ENCODE assay signal across 9 mouse cellular contexts in the genomic region with DNA sequence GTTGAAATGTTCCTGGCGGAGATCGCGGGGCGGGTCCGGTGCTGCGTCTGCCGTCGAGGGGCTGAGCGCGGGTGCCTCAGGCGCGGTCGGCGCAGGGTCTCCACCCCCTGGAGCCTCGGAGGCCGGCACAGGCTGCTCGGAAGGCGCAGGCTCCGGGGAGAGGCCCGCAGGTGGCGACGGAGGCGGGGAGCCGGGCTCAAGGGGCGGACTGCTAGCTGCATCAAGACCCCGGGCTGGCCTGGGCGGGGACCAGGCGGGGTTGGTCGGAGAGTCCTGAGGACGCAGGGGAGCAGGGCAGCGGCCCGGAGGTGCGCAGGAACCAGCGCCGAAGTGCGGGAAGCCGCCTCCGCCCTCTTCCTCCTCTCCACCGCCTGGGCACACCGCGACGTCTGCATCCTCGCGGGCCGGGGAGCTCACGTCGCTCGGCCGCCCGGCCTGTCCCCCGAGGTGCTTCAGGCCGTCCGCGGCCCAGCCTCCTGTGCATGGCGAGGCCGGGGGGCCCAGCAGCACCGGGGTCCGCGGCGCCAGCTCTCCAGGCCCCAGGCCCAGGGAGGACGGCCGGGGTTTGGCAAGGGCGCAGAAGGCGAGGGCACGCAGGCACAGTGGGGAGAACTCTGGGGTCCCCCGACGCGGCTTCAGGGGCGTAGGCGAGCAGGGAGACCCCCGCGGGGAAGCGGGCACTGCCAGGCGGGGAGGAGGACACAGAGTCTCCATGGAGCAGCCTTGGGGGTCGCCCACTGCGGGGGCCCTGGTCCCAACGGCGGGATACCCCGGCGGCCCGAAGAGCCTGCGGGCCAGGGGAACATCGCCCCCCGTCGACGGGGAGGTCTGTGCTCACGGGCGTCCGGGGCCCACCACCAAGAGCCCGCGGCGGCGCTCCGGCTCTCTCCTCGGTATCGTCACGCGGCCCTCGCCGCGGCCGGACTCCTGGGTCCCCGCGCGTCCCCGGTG. TPM values are rescaled to one million over a fixed set of nuclear protein-coding genes. Genes with fewer than 3 reads are reported as not detected.
A peak's percentile ranks its signal among the peaks of the same experiment; 100 is the strongest.
DNase-seq lines count a peak whose midpoint lies in the region; ATAC-seq and TF ChIP-seq lines count a peak whose summit lies in the region.
"Had no signal": no experiment of that assay in that cellular context is flagged by ENCODE, and none has a peak within 500 bp of the region (broad histone marks: within the 10 kb centered on the region; RNA-seq: fewer than 3 reads in every experiment).

No protein-coding gene starts in this region.

- peak; percentile 59 for DNase-seq in forebrain, embryonic 10.5 days (ENCODE audit: extremely low spot score, low spot score)
- no peak for DNase-seq in adipocyte (ENCODE audit: low spot score)

- peaks cover 11% of the 10 kb centered on the region for H3K4me1 ChIP-seq in erythroblast, embryonic 14.5 days (ENCODE audit: control insufficient read depth)
- peaks cover 70% of the 10 kb centered on the region for H3K4me1 ChIP-seq in E14TG2a.4 (replicated peaks; ENCODE audit: low read depth, low read length)
- H3K4me1 ChIP-seq in forebrain, embryonic 10.5 days, result peaks cover 63% of the 10 kb centered on the region
- peaks cover 24% of the 10 kb centered on the region for H3K4me1 ChIP-seq in hindbrain, embryonic 16.5 days (ENCODE audit: control insufficient read depth, insufficient read depth, low read depth, low read length)
- peaks cover 53% of the 10 kb centered on the region for H3K4me1 ChIP-seq in lung, embryonic 15.5 days
- peaks cover 24% of the 10 kb centered on the region for H3K4me1 ChIP-seq in stomach, embryonic 15.5 days

- peak overlapping the region; percentile 72 for H3K9ac ChIP-seq in hindbrain, embryonic 16.5 days (ENCODE audit: low read depth, low read length)
- peak overlapping the region; percentile 65 for H3K9ac ChIP-seq in lung, embryonic 15.5 days
- peak overlapping the region; percentile 29 for H3K9ac ChIP-seq in stomach, embryonic 15.5 days

- H3K4me2 ChIP-seq in hindbrain, embryonic 16.5 days (ENCODE audit: low read length), result peak overlapping the region; percentile 66
- H3K4me2 ChIP-seq in lung, embryonic 15.5 days, result peak overlapping the region; percentile 97
- peak overlapping the region; percentile 90 for H3K4me2 ChIP-seq in stomach, embryonic 15.5 days

- peak overlapping the region; percentile 90 for H3K27ac ChIP-seq in forebrain, embryonic 10.5 days
- no peak overlapping the region for H3K27ac ChIP-seq in hindbrain, embryonic 16.5 days (ENCODE audit: low read depth, low read length)
- H3K27ac ChIP-seq in lung, embryonic 15.5 days, result peak overlapping the region; percentile 25; the same call in 1 of the 2 replicates
- no peak overlapping the region for H3K27ac ChIP-seq in stomach, embryonic 15.5 days

- TF ChIP-seq CTCF in E14TG2a.4 (conservative IDR thresholded peaks at IDR 0.05; ENCODE audit: low read length), result no peak

- peak overlapping the region; percentile 44 for H3K4me3 ChIP-seq in erythroblast, embryonic 14.5 days (replicated peaks)
- peak overlapping the region; percentile 93 for H3K4me3 ChIP-seq in E14TG2a.4 (replicated peaks; ENCODE audit: low read length)
- H3K4me3 ChIP-seq in forebrain, embryonic 10.5 days, result peak overlapping the region; percentile 70
- peak overlapping the region; percentile 60 for H3K4me3 ChIP-seq in hindbrain, embryonic 16.5 days (ENCODE audit: low read length)
- peak overlapping the region; percentile 72 for H3K4me3 ChIP-seq in lung, embryonic 15.5 days
- H3K4me3 ChIP-seq in stomach, embryonic 15.5 days (replicated peaks), result peak overlapping the region; percentile 66

- no peak for ATAC-seq in erythroblast, adult 5-6 weeks (replicated peaks; ENCODE audit: low FRiP score, poor library complexity, severe bottlenecking)
- ATAC-seq in hindbrain, embryonic 16.5 days, result no peak; the same call in none of the 2 replicates
- ATAC-seq in lung, embryonic 15.5 days (ENCODE audit: borderline replicate concordance, extremely low read depth, low FRiP score, low TSS enrichment), result peak; percentile 25
- peak; percentile 48 for ATAC-seq in stomach, embryonic 15.5 days (ENCODE audit: insufficient read depth, low FRiP score, low read depth)

- peaks cover 10% of the 10 kb centered on the region; the same call in 1 of the 2 replicates for H3K9me3 ChIP-seq in erythroblast, embryonic 14.5 days (ENCODE audit: control insufficient read depth, low read length)
- H3K9me3 ChIP-seq in E14TG2a.4 (ENCODE audit: low read length), result no peaks in the 10 kb centered on the region
- no peaks in the 10 kb centered on the region for H3K9me3 ChIP-seq in forebrain, embryonic 10.5 days
- no peaks in the 10 kb centered on the region for H3K9me3 ChIP-seq in hindbrain, embryonic 16.5 days (ENCODE audit: control insufficient read depth, low read length)
- no peaks in the 10 kb centered on the region for H3K9me3 ChIP-seq in lung, embryonic 15.5 days
- H3K9me3 ChIP-seq in stomach, embryonic 15.5 days, result no peaks in the 10 kb centered on the region

- no peaks in the 10 kb centered on the region for H3K36me3 ChIP-seq in erythroblast, embryonic 14.5 days (ENCODE audit: control insufficient read depth)
- peaks cover 16% of the 10 kb centered on the region for H3K36me3 ChIP-seq in E14TG2a.4 (ENCODE audit: insufficient read depth, low read length)
- H3K36me3 ChIP-seq in forebrain, embryonic 10.5 days (replicated peaks), result no peaks in the 10 kb centered on the region
- no peaks in the 10 kb centered on the region for H3K36me3 ChIP-seq in hindbrain, embryonic 16.5 days (ENCODE audit: control insufficient read depth, insufficient read depth, low read length)
- no peaks in the 10 kb centered on the region for H3K36me3 ChIP-seq in lung, embryonic 15.5 days
- no peaks in the 10 kb centered on the region for H3K36me3 ChIP-seq in stomach, embryonic 15.5 days

- WGBS in forebrain, embryonic 10.5 days, result under 1% methylated on average over 101 of the region's 106 CpGs
- WGBS in hindbrain, embryonic 16.5 days, result under 1% methylated on average over 57 of the region's 106 CpGs
- WGBS in lung, embryonic 15.5 days, result under 1% methylated on average over 97 of the region's 106 CpGs
- under 1% methylated on average over 91 of the region's 106 CpGs for WGBS in stomach, embryonic 15.5 days

- peaks cover 82% of the 10 kb centered on the region for H3K27me3 ChIP-seq in erythroblast, embryonic 14.5 days (ENCODE audit: control insufficient read depth)
- H3K27me3 ChIP-seq in E14TG2a.4 (ENCODE audit: insufficient read depth, low read length), result no peaks in the 10 kb centered on the region
- peaks cover 85% of the 10 kb centered on the region for H3K27me3 ChIP-seq in forebrain, embryonic 10.5 days (ENCODE audit: poor library complexity, severe bottlenecking)
- H3K27me3 ChIP-seq in hindbrain, embryonic 16.5 days (replicated peaks; ENCODE audit: control insufficient read depth, insufficient read depth, low read length), result peaks cover 55% of the 10 kb centered on the region
- peaks cover 79% of the 10 kb centered on the region for H3K27me3 ChIP-seq in lung, embryonic 15.5 days
- peaks cover 72% of the 10 kb centered on the region for H3K27me3 ChIP-seq in stomach, embryonic 15.5 days (replicated peaks)

RNA-seq across cellular contexts. Expression of a gene that starts 0.7 kb away (rescaled TPM):
- 0.13 and 0.18 TPM in 2 replicates for polyA plus RNA-seq in erythroblast, embryonic 14.5 days (2012)
- 0.58 TPM in 1 of 2 replicates, not detected in the other for total RNA-seq in erythroblast, adult 5-6 weeks (2015; ENCODE audit: low replicate concordance)
- total RNA-seq in erythroblast, adult 5-6 weeks (2017; ENCODE audit: low replicate concordance), result not detected in 2 replicates
- polyA plus RNA-seq in forebrain, embryonic 10.5 days (2016; fragmentation: Nextera tagmentation; extraction: Ambion mirVana), result 11.4 and 11.6 TPM in 2 replicates
- polyA plus RNA-seq in hindbrain, embryonic 16.5 days (2015; fragmentation: Nextera tagmentation; extraction: Ambion mirVana), result 1.2 and 1.4 TPM in 2 replicates
- polyA plus RNA-seq in lung, embryonic 15.5 days (2015; fragmentation: Nextera tagmentation; extraction: Ambion mirVana), result 4.3 and 4.4 TPM in 2 replicates
- 3.7 and 3.9 TPM in 2 replicates for polyA plus RNA-seq in stomach, embryonic 15.5 days (2015; fragmentation: Nextera tagmentation; extraction: Ambion mirVana)
- total RNA-seq: MEL had no signal

RNA-seq across cellular contexts. Expression of a gene that starts 34.4 kb away (rescaled TPM):
- 0.05 and 0.07 TPM in 2 replicates for polyA plus RNA-seq in erythroblast, embryonic 14.5 days (2012)
- 1.2 and 1.9 TPM in 2 replicates for total RNA-seq in erythroblast, adult 5-6 weeks (2015; ENCODE audit: low replicate concordance)
- total RNA-seq in erythroblast, adult 5-6 weeks (2017; ENCODE audit: low replicate concordance), result 1.5 and 3.9 TPM in 2 replicates
- 1.5 and 2.5 TPM in 2 replicates for polyA plus RNA-seq in forebrain, embryonic 10.5 days (2016; fragmentation: Nextera tagmentation; extraction: Ambion mirVana)
- 3.1 and 3.3 TPM in 2 replicates for polyA plus RNA-seq in hindbrain, embryonic 16.5 days (2015; fragmentation: Nextera tagmentation; extraction: Ambion mirVana)
- 3.2 and 3.3 TPM in 2 replicates for polyA plus RNA-seq in lung, embryonic 15.5 days (2015; fragmentation: Nextera tagmentation; extraction: Ambion mirVana)
- polyA plus RNA-seq in stomach, embryonic 15.5 days (2015; fragmentation: Nextera tagmentation; extraction: Ambion mirVana), result 2.2 TPM in 2 replicates

RNA-seq across cellular contexts. Expression of a gene that starts 52.9 kb away (rescaled TPM):
- polyA plus RNA-seq in erythroblast, embryonic 14.5 days (2012), result not detected in 2 replicates
- total RNA-seq in erythroblast, adult 5-6 weeks (2015; ENCODE audit: low replicate concordance), result not detected in 2 replicates
- not detected in 2 replicates for total RNA-seq in erythroblast, adult 5-6 weeks (2017; ENCODE audit: low replicate concordance)
- 0.91 and 1.1 TPM in 2 replicates for polyA plus RNA-seq in forebrain, embryonic 10.5 days (2016; fragmentation: Nextera tagmentation; extraction: Ambion mirVana)
- 8.0 and 8.9 TPM in 2 replicates for polyA plus RNA-seq in hindbrain, embryonic 16.5 days (2015; fragmentation: Nextera tagmentation; extraction: Ambion mirVana)
- polyA plus RNA-seq in lung, embryonic 15.5 days (2015; fragmentation: Nextera tagmentation; extraction: Ambion mirVana), result 0.53 and 0.87 TPM in 2 replicates
- polyA plus RNA-seq in stomach, embryonic 15.5 days (2015; fragmentation: Nextera tagmentation; extraction: Ambion mirVana), result 0.33 and 0.44 TPM in 2 replicates

RNA-seq across cellular contexts. Expression of a gene that starts 56.8 kb away (rescaled TPM):
- polyA plus RNA-seq in erythroblast, embryonic 14.5 days (2012), result not detected in 2 replicates
- 2.3 TPM in 1 of 2 replicates, not detected in the other for total RNA-seq in erythroblast, adult 5-6 weeks (2015; ENCODE audit: low replicate concordance)
- total RNA-seq in erythroblast, adult 5-6 weeks (2017; ENCODE audit: low replicate concordance), result 1.7 TPM in 1 of 2 replicates, not detected in the other
- polyA plus RNA-seq in forebrain, embryonic 10.5 days (2016; fragmentation: Nextera tagmentation; extraction: Ambion mirVana), result 17.0 and 21.7 TPM in 2 replicates
- polyA plus RNA-seq in hindbrain, embryonic 16.5 days (2015; fragmentation: Nextera tagmentation; extraction: Ambion mirVana), result 37.2 and 42.4 TPM in 2 replicates
- 44.1 and 45.5 TPM in 2 replicates for polyA plus RNA-seq in lung, embryonic 15.5 days (2015; fragmentation: Nextera tagmentation; extraction: Ambion mirVana)
- 37.2 and 40.7 TPM in 2 replicates for polyA plus RNA-seq in stomach, embryonic 15.5 days (2015; fragmentation: Nextera tagmentation; extraction: Ambion mirVana)

Comparison
In these comparisons a context has a peak if more than half of its experiments do, and no peak if none do; other contexts are left out.
1. ATAC-seq: peak in lung, embryonic 15.5 days (single experiment) and stomach, embryonic 15.5 days (single experiment); none in erythroblast, adult 5-6 weeks (single experiment) and hindbrain, embryonic 16.5 days (single experiment).
2. H3K27ac ChIP-seq: peak in forebrain, embryonic 10.5 days (single experiment) and lung, embryonic 15.5 days (single experiment); none in hindbrain, embryonic 16.5 days (single experiment) and stomach, embryonic 15.5 days (single experiment).
3. Peak in every context shown above with its lines, with median percentiles within 50 percentile points of each other: H3K4me3 ChIP-seq, H3K4me2 ChIP-seq and H3K9ac ChIP-seq.